Mouse (Mus musculus) CH12F3 (cell line): ENCODE measurements around the gene Adam12.

Source experiments
- in situ Hi-C: fragments of 300-500 bp; cut with MboI; formaldehyde crosslinking; loops from 2 replicates; pipeline ENCODE4 v1.14.3; 2020; ENCODE audit warnings: low sequenced_read_pairs

The Adam12 gene

DNA sequence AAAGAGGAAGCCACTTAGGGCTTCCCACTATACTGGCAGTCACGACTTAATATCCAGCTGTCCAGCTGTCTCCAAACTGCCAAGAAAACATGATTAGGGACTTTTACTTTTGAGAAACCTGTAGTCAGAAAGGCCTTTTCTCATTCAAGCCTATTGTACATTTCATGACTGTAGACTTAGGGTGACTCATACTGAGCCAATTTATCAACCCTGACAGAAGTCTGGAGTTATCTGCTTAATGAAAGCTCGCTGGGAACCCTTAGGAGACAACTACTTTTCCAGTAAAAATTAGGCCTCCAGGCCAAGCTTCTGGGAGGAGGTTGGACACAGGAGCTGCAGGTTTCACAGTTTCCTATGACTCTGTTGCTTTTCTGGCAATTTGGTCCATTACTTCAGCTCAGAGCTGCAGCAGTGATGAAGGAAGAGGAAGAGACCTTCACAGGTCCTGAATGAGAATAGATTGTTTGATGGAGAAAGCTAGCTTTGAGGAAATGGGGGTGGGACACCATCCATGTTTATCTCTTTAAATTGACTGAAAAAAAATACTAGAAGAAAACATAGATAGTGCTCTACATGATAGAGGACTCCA is 285.1 kb downstream of the Adam12 start:
- in situ Hi-C loops: no loop called here

DNA sequence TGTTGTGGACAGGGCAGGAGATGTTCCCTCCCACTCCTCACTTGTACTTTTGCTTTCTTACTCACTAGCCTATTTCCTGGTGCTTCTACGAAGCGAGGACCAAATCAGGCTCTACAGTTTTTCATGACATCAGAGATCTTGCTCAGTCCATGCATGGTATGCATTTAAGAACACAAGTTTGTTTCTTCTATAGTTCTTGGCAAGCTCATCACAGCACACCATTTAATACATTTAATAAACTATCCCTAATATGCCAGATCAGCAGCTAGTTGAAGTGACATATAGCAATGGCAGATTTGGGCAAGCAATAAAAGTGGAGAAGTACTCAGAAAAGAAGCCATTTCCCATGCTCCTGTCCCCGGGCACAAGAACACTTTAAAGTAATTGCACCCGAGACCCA is 285.8 kb downstream of the Adam12 start:
- in situ Hi-C loops: no loop called here

DNA sequence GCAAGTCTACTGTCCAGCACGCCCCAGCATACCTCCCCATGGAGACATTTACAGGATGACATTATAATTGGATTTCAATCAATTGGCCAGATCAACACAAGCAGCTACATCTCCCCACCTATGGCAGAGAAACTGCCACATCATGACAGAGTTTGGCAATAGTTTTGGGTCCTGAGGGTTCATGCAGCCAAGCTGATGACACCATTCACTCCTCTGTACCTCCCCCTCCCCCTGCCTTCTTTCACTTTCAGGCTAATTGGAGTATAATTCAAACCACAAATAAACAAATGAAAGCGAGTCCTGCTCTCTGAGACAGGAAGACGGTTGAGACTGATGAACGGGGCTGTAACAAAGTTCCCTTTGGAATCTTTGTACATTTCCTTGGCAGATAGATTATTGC is 291.5 kb downstream of the Adam12 start:
- in situ Hi-C loops: no loop called here

DNA sequence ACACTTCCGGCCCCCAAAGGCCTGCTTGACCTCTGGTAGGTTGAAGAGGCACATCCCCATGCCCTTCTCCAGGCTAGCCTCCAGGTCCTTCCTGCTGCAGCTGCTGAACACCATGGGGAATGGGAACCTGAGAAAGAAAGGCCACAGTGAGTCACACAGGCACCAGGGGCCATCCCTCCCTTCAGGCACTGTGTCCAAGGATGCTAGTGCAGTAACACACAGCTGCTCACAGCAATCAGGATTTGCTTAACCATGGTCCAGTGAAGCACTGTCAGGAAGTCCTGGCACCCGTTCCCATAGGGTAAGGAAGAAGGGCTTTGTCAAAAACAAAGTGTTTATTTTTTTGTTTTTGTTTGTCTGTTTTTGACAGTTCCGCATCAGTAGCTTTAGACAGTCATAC is 294.5 kb downstream of the Adam12 start:
- in situ Hi-C loops: no loop called here

DNA sequence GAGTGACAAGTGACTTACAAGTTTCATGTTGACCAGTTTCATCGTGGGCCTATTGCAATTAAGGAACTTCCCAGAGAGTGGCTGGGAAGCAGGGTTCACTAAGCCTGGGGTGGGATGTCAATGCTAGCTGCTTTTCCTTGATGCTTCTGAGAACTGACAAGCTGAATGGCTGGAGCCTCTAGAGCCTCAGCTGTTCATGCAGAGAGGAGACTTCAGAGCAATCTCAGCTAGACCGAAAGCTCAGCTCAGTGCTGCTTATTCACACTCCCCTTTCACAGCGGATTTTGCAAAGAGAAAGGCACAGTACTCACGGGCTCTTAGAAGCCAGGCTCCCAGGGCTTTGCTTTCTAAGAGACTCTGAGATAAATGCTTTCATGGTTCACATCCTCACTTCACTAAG is 295.6 kb downstream of the Adam12 start:
- in situ Hi-C loops: no loop called here

DNA sequence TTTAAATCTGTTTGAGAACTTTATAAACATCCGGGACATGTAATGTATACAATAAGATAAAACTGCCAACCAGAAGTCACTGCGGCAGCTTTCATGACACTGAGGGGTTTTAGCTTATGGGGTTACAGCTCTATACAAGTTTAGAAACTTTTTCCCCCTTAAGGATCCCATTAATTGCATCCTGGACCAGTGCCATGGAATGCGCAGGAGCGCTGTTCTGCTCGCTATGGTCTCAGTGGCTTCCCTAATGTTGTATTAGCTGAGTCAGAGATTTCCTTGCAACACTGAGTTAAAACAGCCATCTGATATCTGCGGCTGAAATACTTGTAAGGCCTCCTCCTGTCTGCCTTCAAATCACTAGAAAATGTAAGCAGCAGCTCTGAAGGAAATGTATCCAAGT is 298.6 kb downstream of the Adam12 start:
- in situ Hi-C loops: no loop called here

DNA sequence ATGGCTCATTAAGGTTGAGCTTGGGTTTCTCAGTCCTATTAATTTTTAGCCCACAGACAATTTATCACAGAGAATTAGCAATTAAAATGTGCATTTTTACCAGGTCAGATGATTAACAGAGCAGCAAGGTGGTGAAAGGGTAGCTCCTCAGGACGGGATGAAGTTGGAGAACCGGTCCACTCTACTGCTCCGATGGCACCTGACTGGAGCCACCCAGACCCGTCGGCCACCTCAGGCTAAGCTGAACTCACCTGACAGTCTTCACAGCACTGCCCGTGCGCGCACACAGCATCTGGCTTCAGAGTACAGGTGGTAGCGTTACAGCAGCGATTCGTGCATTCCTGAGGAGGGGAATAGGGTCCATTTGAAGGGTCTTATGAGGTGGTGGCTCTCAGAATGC is 300.5 kb downstream of the Adam12 start:
- in situ Hi-C loops: no loop called here

DNA sequence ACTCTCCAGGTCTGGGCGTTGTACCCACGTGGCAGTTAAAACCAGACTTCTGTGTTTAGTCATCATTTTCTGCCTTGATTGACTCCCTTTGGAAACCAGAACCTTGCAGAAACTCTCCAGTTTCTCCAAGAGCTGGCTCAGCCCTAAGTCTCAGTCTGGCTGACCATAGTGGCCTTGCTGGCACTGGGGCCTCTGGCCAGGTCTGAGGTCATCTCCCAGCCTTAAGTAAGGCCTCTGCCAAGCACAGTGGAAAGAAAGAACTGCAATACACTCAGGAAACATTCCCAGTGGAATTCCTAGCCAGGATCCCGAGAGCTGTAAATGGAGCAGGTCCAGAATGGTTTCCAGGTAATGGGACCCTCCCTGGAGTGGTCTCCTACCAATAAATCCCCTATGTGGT is 303.0 kb downstream of the Adam12 start:
- in situ Hi-C loops: no loop called here

DNA sequence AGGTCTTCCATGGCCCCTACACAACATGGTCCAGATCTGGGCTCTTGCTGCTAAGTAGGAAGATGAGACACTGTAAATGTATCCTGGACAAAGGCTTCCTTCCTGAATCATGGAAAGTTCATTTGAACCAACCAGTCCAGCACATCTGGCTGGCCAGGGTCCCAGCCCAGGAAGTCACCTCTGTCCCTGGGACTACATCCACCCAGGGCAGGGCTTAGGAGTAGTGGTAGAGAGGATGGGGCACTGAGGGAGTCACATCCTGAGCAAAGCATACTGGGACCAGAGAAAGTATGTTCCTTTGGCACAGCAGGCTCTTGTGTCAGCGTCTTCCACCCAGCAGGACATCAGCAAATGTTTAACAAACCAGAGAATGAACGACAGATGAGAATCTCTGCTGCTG is 306.2 kb downstream of the Adam12 start:
- in situ Hi-C loops: no loop called here

DNA sequence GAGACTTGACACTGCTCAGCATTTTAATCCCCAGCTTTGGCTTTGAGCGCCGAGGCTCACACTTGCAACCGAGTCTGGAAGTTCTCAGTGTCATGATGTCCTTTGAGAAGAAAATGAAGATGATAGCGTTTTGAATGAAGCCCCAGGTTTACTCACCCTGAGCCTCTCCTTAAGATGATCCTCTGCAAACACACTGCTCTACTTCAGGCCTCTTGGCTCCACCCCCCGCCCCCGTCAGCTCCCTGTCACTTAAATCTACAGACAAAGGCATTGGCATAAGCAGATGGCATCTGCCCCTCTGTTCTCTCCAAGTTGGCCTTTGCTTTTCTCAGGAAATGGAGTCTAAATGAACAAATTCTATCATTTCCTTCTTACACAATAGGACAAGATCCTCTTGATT is 308.0 kb downstream of the Adam12 start:
- in situ Hi-C loops: no loop called here

DNA sequence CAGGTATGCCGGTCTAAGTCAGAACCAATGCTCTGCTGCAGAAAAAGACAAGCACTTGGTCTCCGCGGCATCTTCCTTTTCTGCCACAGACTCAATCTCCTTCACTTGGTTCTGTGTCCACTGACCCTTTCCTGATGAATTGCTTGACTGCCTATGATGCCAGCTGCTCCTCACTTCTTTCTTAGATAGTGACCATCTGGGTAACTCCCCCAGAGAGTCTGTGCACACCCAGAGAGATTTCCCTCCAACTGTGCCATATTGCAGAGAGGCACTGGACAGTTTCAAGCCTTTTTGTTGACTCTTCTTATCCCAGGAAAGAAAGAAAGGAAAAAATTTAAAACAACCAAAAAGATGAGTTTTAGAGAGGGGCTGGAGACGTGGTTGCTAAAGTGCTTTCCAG is 310.7 kb downstream of the Adam12 start:
- in situ Hi-C loops: no loop called here

DNA sequence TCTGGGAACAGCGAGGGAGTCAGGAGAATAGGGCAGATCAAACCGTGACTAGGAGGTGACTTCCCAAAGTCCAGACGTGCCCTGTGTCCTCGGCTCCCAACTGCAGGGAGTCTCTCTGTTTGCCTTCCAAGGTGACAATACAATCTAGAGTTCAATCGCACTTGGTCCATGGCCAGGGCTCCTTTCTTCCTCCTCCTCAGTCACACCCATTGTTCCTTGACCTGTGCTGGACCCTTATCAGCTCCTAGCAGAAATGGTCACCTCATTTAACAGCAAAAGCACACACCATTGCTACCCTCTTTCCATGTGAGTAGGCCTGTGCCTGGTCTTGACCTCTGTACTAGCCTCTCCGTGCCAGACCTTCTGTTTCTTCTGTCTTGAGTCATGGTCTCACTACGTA is 311.2 kb downstream of the Adam12 start:
- in situ Hi-C loops: no loop called here

DNA sequence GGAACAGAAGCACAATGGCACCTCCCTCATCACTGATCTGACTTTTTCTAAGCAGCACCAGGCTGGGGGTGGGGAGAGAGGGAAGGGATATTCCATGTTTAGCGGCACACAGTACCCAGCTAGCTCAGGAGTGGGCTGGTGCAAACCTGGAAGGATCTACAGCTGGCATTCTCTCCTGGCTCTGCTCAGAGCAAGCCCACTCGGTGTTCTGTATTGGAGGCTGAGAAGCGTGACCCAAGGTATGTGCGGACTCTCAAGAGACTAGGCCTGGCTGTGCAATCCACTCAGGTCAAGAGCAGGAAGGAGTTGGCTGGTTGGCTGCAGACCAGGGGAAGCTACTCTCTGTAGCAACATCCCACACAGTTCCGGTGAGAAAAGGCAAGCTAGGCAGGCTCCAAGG is 312.0 kb downstream of the Adam12 start:
- in situ Hi-C loops: no loop called here

DNA sequence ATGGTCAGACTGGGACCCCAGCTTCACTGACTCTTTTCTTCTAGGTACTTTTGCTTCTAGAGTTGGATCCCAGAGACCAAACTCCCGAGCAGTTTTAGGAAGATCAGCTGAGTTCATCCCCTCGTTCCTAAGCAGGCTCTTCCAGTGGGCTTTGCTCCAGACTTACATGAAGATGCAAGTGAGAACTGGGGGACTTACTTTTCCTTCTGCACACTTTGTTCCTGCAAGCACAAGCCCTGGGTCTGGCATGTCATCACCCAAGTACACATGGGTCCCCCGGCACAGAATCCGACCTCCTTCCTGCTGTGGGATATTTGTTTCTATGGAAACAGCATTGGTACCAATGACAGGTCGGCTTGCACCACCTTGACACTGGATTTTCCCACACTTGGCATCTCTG is 312.6 kb downstream of the Adam12 start:
- in situ Hi-C loops: no loop called here

DNA sequence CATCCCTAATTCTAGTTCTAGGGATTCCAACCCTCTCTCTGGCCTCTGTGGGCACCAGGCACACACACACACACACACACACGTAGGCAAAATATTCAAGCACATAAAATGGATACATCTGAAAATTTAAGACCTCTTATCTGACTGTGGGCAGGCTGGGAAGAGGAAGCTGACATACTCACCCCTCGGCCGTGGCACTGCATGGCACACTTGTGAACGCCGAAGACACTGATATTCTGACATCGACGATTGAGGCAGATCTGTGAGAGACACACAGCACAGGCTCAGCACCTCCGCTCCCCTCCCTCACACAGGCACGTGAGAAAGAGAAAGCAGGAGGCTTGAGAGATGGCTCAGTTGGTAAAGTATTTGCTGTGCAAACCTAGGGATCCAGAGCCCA is 315.7 kb downstream of the Adam12 start:
- in situ Hi-C loops: no loop called here

DNA sequence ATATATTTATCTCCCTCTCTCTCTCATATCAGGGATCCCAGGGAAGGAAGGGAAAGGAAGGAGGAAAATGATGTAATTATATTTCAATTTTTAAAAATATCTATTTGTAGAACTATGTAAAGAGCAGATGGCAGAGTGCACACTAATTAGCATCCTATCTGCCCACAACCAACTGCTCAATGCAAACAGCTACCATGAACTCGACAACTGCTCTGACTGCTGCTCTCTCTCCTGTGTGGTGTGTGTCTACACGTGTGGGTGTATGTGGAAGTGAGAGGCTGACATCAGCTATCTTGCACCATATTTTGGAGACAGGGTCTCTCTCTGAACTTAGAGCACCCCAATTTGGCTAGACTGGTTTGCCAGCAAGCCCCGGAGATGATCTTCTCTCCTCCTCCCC is 320.1 kb downstream of the Adam12 start:
- in situ Hi-C loops: no loop called here

DNA sequence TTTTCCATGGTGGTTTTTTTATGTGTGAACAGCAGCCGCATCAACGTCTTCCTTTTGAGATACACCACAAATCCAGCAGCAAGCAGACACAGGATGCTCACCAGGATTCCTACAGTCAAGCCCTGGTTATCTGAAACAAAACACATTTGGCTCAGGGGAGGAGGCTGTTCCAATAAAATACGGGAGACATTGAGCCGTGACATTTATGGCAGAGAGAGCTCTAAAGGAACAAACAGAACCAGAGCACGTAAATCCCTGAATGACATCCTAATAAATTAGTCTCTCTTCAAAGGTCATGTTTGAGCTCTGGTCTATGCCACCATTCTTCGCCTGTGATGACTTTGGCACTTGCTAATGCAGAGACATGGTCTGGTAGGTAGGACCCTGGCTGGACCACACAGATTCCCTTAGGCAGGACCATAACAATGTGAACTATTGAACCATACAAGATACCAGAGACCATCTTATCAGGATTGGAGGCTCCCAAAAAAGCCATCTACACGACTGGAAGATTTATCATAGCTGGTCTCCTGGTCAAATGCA is 322.0 kb downstream of the Adam12 start:
- in situ Hi-C loops: no loop called here

DNA sequence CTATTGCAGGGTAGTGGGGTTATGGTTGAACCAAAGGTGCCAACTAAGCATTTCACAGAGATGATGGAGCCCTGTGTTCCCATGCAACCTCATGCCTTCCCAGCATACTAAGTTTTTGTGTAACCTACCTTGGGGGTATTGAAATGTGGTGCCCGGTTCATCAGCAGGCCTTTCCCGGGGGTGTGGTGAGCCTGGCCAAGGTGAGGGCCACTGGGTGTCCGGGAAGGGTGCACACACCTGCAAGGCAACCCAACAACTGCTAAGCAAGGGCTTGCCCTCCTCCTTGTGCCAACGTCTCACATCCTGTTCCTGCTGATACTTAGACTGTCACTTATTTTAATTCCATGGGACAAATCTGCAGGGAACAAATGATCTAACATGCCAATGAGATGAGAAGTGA is 323.0 kb downstream of the Adam12 start:
- in situ Hi-C loops: no loop called here

DNA sequence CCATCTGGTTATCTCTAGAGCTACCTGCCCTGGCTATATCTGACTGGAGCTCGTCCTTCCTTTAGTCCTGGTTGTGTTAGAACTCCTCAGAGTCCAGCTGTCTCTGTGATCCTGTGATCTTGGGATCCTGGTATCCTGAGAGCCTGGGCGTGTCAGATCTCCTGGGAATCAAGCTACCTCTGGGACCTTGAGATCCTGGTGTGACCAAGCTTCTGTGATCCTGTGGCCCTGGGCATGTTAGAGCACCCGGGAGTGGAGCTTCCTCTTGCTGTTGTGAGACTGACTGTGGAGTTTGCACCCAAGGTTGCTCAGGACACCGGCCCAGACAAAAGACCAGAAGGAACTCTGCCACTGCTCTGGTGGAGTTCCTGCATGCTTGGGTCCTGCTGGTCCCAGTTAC is 332.6 kb downstream of the Adam12 start:
- in situ Hi-C loops: no loop called here

DNA sequence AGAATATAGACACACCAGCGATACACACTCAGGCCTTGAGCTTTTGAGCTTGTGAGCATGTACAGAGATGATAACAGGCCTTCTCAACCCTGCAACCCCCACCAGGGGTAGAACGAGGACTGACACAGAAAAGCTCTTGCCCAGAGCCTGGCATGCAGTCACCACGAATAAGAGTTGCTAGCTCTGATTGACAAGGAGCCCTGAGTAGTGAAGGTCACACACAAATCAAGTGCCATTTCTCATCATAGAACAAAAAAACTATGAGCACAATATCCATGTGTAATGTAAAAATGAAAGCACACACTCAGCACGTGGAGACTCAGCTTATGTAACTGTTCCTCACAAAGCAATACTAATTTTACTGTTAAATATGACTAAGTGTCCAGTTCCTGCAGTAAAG is 340.1 kb downstream of the Adam12 start:
- in situ Hi-C loops: no loop called here

DNA sequence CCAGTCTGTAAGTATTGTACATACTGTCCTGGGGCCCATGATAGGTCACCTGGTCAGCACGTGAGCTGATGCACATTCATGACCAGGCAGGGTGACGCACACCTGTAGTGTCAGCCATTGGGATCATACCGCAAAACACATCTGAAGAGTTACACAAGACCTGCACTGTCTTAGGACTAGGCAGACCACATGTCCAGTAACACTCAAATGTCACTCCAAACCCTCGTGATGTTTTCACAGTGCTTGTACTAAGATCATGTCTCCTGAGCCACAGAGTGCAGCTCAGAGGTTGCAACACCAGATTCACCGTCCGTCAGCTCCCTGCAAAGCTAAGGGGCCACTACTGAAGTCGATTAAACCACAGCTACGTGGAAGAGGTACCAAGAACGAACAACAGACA is 340.6 kb downstream of the Adam12 start:
- in situ Hi-C loops: no loop called here

DNA sequence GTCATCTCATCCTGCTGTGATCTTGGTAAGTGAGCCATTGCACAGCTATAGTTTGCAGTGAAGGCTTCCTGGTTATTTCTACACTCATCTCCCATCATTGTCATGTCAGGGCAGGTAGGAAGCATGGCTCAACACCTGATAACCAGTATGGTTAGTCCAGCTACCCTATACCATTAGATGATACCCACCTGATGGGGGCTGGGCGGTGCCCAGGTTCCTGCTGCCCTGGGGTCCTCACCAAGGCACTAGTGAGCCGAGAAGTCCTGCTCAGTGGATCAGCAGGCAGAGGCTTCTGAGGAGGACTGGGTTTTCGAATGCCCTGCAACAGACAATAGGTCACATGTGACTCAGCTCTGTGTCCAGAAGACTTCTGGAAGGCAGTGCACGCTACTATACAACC is 342.0 kb downstream of the Adam12 start:
- in situ Hi-C loops: no loop called here
